Mouse (Mus musculus): Measurements from ENCODE around the gene Slc46a1. TPM values are rescaled to one million over a fixed set of nuclear protein-coding genes. Genes with fewer than 3 reads are reported as not detected.

Slc46a1 gene
- polyA plus RNA-seq, 1 experiment from 2014 or later: 6.9 TPM

- Histone ChIP-seq H3K4me2 (no peak overlapping the region), H3K27me3 (replicated peaks) (peaks cover 14% of the 10 kb centered on the region; the same call in 1 of the 2 replicates), H3K27ac (replicated peaks) (no peak overlapping the region), H3K4me3 (no peak overlapping the region), H3K9me3 (no peaks in the 10 kb centered on the region), H3K9ac (no peak overlapping the region), H3K36me3 (no peaks in the 10 kb centered on the region), H3K4me1 (peaks cover 7% of the 10 kb centered on the region)
- WGBS: 88% methylated on average over 10 of the region's 10 CpGs
- ATAC-seq (ENCODE audit: extremely low read depth, insufficient number of reproducible peaks, low FRiP score, low TSS enrichment): no peak
Measured at GRCm38 (mm10) chr11:78431176-78431575, 34.3 kb upstream of the Slc46a1 start.

GRCm38 (mm10) chr11:78434052-78434451 lies 31.4 kb upstream of the Slc46a1 start:
- Histone ChIP-seq H3K27me3 (replicated peaks) (peaks cover 14% of the 10 kb centered on the region; the same call in 1 of the 2 replicates), H3K4me3 (no peak overlapping the region), H3K9me3 (no peaks in the 10 kb centered on the region), H3K36me3 (no peaks in the 10 kb centered on the region), H3K4me2 (no peak overlapping the region), H3K27ac (replicated peaks) (no peak overlapping the region), H3K9ac (no peak overlapping the region), H3K4me1 (peaks cover 8% of the 10 kb centered on the region)
- WGBS: 18% methylated on average over 4 of the region's 4 CpGs
- no peak for ATAC-seq (ENCODE audit: extremely low read depth, insufficient number of reproducible peaks, low FRiP score, low TSS enrichment)

GRCm38 (mm10) chr11:78435776-78436349 lies 29.6 kb upstream of the Slc46a1 start:
- Histone ChIP-seq H3K9ac (no peak overlapping the region), H3K27ac (replicated peaks) (no peak overlapping the region; the same call in 1 of the 2 replicates), H3K36me3 (no peaks in the 10 kb centered on the region), H3K9me3 (no peaks in the 10 kb centered on the region), H3K4me1 (peaks cover 8% of the 10 kb centered on the region), H3K27me3 (replicated peaks) (peaks cover 14% of the 10 kb centered on the region; the same call in 1 of the 2 replicates), H3K4me2 (peak overlapping the region; percentile 45), H3K4me3 (no peak overlapping the region)
- 7% methylated on average over 19 of the region's 19 CpGs for WGBS
- ATAC-seq (ENCODE audit: extremely low read depth, insufficient number of reproducible peaks, low FRiP score, low TSS enrichment): no peak

- no peak for ATAC-seq (ENCODE audit: extremely low read depth, insufficient number of reproducible peaks, low FRiP score, low TSS enrichment)
- H3K4me3 ChIP-seq: no peak overlapping the region
- H3K9me3 ChIP-seq: no peaks in the 10 kb centered on the region
- WGBS: 79% methylated on average over 7 of the region's 7 CpGs
- H3K36me3 ChIP-seq: no peaks in the 10 kb centered on the region
- H3K27ac ChIP-seq (replicated peaks): no peak overlapping the region
- H3K4me1 ChIP-seq: peaks cover 8% of the 10 kb centered on the region
- H3K27me3 ChIP-seq (replicated peaks): peaks cover 14% of the 10 kb centered on the region; the same call in 1 of the 2 replicates
- H3K9ac ChIP-seq: no peak overlapping the region
- no peak overlapping the region for H3K4me2 ChIP-seq
Measured at GRCm38 (mm10) chr11:78437182-78437581, 28.3 kb upstream of the Slc46a1 start.

- Histone ChIP-seq H3K4me3 (no peak overlapping the region), H3K9me3 (no peaks in the 10 kb centered on the region), H3K4me2 (no peak overlapping the region), H3K36me3 (no peaks in the 10 kb centered on the region), H3K4me1 (peaks cover 8% of the 10 kb centered on the region), H3K27ac (replicated peaks) (no peak overlapping the region), H3K9ac (no peak overlapping the region), H3K27me3 (replicated peaks) (0 out of 2 replicates have a peak, but pooled peaks cover 9% of the 10 kb centered on the region)
- 35% methylated on average over 3 of the region's 3 CpGs for WGBS
- no peak for ATAC-seq (ENCODE audit: extremely low read depth, insufficient number of reproducible peaks, low FRiP score, low TSS enrichment)
Measured at GRCm38 (mm10) chr11:78438399-78438930, 27.0 kb upstream of the Slc46a1 start.

- Histone ChIP-seq H3K27ac (replicated peaks) (no peak overlapping the region), H3K9ac (no peak overlapping the region), H3K9me3 (no peaks in the 10 kb centered on the region), H3K4me2 (no peak overlapping the region), H3K27me3 (replicated peaks) (no peaks in the 10 kb centered on the region), H3K4me1 (no peaks in the 10 kb centered on the region), H3K36me3 (no peaks in the 10 kb centered on the region), H3K4me3 (no peak overlapping the region)
- ATAC-seq (ENCODE audit: extremely low read depth, insufficient number of reproducible peaks, low FRiP score, low TSS enrichment): no peak
- WGBS: 72% methylated on average over 5 of the region's 5 CpGs
Measured at GRCm38 (mm10) chr11:78443115-78443514, 22.4 kb upstream of the Slc46a1 start.

GRCm38 (mm10) chr11:78447168-78447567 lies 18.3 kb upstream of the Slc46a1 start:
- Histone ChIP-seq H3K9me3 (no peaks in the 10 kb centered on the region), H3K27me3 (replicated peaks) (0 out of 2 replicates have a peak, but pooled peaks cover 4% of the 10 kb centered on the region), H3K4me2 (no peak overlapping the region), H3K4me3 (no peak overlapping the region), H3K9ac (no peak overlapping the region), H3K27ac (replicated peaks) (no peak overlapping the region), H3K4me1 (no peaks in the 10 kb centered on the region), H3K36me3 (no peaks in the 10 kb centered on the region)
- no peak for ATAC-seq (ENCODE audit: extremely low read depth, insufficient number of reproducible peaks, low FRiP score, low TSS enrichment)
- whole genome bisulfite sequencing: 59% methylated on average over 3 of the region's 3 CpGs

GRCm38 (mm10) chr11:78448242-78448641 lies 17.3 kb upstream of the Slc46a1 start:
- no peak for ATAC-seq (ENCODE audit: extremely low read depth, insufficient number of reproducible peaks, low FRiP score, low TSS enrichment)

GRCm38 (mm10) chr11:78450337-78450736 lies 15.2 kb upstream of the Slc46a1 start:
- H3K27me3 ChIP-seq (replicated peaks): 0 out of 2 replicates have a peak, but pooled peaks cover 4% of the 10 kb centered on the region
- H3K4me1 ChIP-seq: no peaks in the 10 kb centered on the region
- H3K36me3 ChIP-seq: no peaks in the 10 kb centered on the region
- ATAC-seq (ENCODE audit: extremely low read depth, insufficient number of reproducible peaks, low FRiP score, low TSS enrichment): no peak
- H3K4me3 ChIP-seq: no peak overlapping the region
- WGBS: 36% methylated on average over 2 of the region's 2 CpGs
- no peak overlapping the region for H3K9ac ChIP-seq
- H3K4me2 ChIP-seq: no peak overlapping the region
- no peaks in the 10 kb centered on the region for H3K9me3 ChIP-seq
- no peak overlapping the region for H3K27ac ChIP-seq (replicated peaks)

More at GRCm38 (mm10) chr11:78448242-78448641, 17.3 kb upstream of the Slc46a1 start:
- no peaks in the 10 kb centered on the region for H3K4me1 ChIP-seq
- 0 out of 2 replicates have a peak, but pooled peaks cover 4% of the 10 kb centered on the region for H3K27me3 ChIP-seq (replicated peaks)
- no peak overlapping the region for H3K4me2 ChIP-seq
- 69% methylated on average over 1 of the region's 1 CpGs for WGBS
- no peak overlapping the region for H3K27ac ChIP-seq (replicated peaks)
- no peaks in the 10 kb centered on the region for H3K36me3 ChIP-seq
- H3K4me3 ChIP-seq: no peak overlapping the region
- no peaks in the 10 kb centered on the region for H3K9me3 ChIP-seq
- H3K9ac ChIP-seq: no peak overlapping the region

- H3K9me3 ChIP-seq: no peaks in the 10 kb centered on the region
- H3K27ac ChIP-seq (replicated peaks): no peak overlapping the region
- H3K4me2 ChIP-seq: no peak overlapping the region
- WGBS: 13% methylated on average over 4 of the region's 4 CpGs
- H3K4me1 ChIP-seq: 0 out of 2 replicates have a peak, but pooled peaks cover 4% of the 10 kb centered on the region
- no peak overlapping the region for H3K9ac ChIP-seq
- no peaks in the 10 kb centered on the region for H3K36me3 ChIP-seq
- H3K27me3 ChIP-seq (replicated peaks): peaks cover 13% of the 10 kb centered on the region; the same call in 1 of the 2 replicates
- no peak overlapping the region for H3K4me3 ChIP-seq
- ATAC-seq (ENCODE audit: extremely low read depth, insufficient number of reproducible peaks, low FRiP score, low TSS enrichment): no peak
Measured at GRCm38 (mm10) chr11:78453675-78454074, 11.8 kb upstream of the Slc46a1 start.

- no peak overlapping the region for H3K4me3 ChIP-seq
- no peak overlapping the region for H3K27ac ChIP-seq (replicated peaks)
- 0 out of 2 replicates have a peak, but pooled peaks cover 4% of the 10 kb centered on the region for H3K4me1 ChIP-seq
- ATAC-seq (ENCODE audit: extremely low read depth, insufficient number of reproducible peaks, low FRiP score, low TSS enrichment): no peak
- WGBS: 61% methylated on average over 7 of the region's 7 CpGs
- H3K9me3 ChIP-seq: no peaks in the 10 kb centered on the region
- H3K36me3 ChIP-seq: no peaks in the 10 kb centered on the region
- H3K9ac ChIP-seq: no peak overlapping the region
- H3K4me2 ChIP-seq: no peak overlapping the region
- H3K27me3 ChIP-seq (replicated peaks): peaks cover 12% of the 10 kb centered on the region; the same call in 1 of the 2 replicates
Measured at GRCm38 (mm10) chr11:78454276-78454675, 11.2 kb upstream of the Slc46a1 start.

GRCm38 (mm10) chr11:78455308-78455707 lies 10.2 kb upstream of the Slc46a1 start:
- Histone ChIP-seq H3K27ac (replicated peaks) (no peak overlapping the region), H3K9me3 (no peaks in the 10 kb centered on the region), H3K36me3 (no peaks in the 10 kb centered on the region), H3K9ac (no peak overlapping the region), H3K4me1 (0 out of 2 replicates have a peak, but pooled peaks cover 4% of the 10 kb centered on the region), H3K4me2 (no peak overlapping the region), H3K27me3 (replicated peaks) (peaks cover 9% of the 10 kb centered on the region; the same call in 1 of the 2 replicates), H3K4me3 (no peak overlapping the region)
- ATAC-seq (ENCODE audit: extremely low read depth, insufficient number of reproducible peaks, low FRiP score, low TSS enrichment): no peak
- 34% methylated on average over 5 of the region's 5 CpGs for WGBS
